Mouse (Mus musculus) kidney, postnatal 25 days (tissue): ENCODE results near the gene Crygd.
"Not testable (repeated sequence)": the region's sequence is repeated elsewhere in the genome, so short reads cannot be mapped to it uniquely, and the experiment has no call there.

Experiments used
- DNase-seq, 2 experiments: peaks; one replicate each; pipeline ENCODE4 v3.0.0; 2021; ENCODE audit warnings: mixed read lengths in 2 of 2

Gene Crygd

DNA sequence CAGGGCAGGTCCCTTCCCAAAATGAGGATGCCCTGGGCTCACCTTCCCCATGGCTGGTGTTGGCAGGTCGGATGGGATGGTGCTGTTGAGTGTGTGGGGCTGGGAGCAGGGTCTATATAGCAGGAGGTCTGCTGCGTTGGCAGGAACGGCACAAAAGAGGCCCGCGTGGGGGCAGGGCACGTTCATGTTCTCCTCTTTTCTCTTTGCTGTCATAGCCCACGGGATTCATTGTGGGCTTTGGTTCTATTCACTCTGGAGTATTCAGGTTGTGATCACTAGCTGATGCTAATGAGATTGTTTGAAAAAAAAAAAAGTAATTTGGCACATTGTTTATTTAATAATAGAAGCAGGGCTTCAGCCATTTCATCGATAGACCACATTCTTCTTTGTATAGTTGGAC, at the start of gene Crygd:
Crygd (minus strand) TSS at position 101 of the 400 bp plus-strand sequence.
- no peak for DNase-seq

DNA sequence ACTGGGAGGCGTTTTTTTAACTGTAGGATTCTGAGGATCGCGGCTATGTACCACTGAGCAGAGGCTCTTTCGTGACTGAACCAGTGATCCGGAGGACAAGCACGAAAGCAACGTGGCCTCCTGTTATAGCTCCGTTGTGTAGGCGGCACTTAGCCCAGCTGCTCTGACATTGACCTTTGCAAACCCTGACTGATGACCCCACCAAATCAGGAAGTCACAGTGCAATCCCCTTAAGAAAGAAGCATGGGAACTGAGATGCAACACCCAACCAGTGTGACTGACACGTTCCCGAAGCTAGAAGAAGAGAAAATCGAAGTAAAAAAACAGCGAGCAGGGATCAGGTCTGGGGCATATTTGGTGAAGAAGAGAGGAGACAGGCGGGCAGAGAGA, 49.5 kb upstream of the Crygd start:
- DNase-seq = peak in 1 of 2 experiments; percentile 22

- peak; percentile 80 to 85 for DNase-seq
Measured at GRCm38 (mm10) chr1:65112031-65112806, 49.0 kb upstream of the Crygd start.

GRCm38 (mm10) chr1:65109756-65110435, 46.6 kb upstream of the Crygd start:
- DNase-seq = no peak

- DNase-seq = no peak
Measured at GRCm38 (mm10) chr1:65109196-65109595, 45.9 kb upstream of the Crygd start.

- DNase-seq = no peak
Measured at GRCm38 (mm10) chr1:65107654-65108279, 44.5 kb upstream of the Crygd start.

- DNase-seq = no peak
Measured at GRCm38 (mm10) chr1:65103273-65103672, 40.0 kb upstream of the Crygd start, which contains the start of gene Cryga. TSS of gene Cryga (minus strand) at chr1:65103373.

- DNase-seq = no peak
Measured at GRCm38 (mm10) chr1:65096953-65097352, 33.7 kb upstream of the Crygd start.

GRCm38 (mm10) chr1:65091566-65091965, 28.3 kb upstream of the Crygd start:
- no peak for DNase-seq

DNA sequence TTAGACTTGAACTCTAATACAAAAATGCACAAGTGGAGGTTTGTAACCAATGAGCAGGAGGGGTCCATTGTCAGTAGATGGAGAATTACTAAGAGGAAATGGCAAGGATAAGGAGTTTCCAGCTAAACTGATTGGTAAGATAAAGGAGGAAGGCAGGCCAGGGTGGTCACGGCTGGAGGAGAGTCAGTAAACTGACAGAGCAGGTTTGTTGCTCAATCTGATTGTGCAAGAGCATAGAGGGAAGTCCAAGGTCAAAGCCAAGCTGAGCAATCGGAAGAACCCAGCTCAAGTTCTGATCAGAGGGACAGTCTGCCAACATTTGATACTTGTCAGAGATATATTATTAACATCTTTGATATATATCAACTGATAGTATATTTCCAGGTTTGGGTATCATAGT, 27.1 kb upstream of the Crygd start:
- DNase-seq = no peak

GRCm38 (mm10) chr1:65088567-65089356, 25.5 kb upstream of the Crygd start:
- DNase-seq = no peak

- DNase-seq = no peak
Measured at GRCm38 (mm10) chr1:65082188-65082587, 18.9 kb upstream of the Crygd start, which contains the start of gene Crygb. TSS of gene Crygb (minus strand) at chr1:65082288.

DNA sequence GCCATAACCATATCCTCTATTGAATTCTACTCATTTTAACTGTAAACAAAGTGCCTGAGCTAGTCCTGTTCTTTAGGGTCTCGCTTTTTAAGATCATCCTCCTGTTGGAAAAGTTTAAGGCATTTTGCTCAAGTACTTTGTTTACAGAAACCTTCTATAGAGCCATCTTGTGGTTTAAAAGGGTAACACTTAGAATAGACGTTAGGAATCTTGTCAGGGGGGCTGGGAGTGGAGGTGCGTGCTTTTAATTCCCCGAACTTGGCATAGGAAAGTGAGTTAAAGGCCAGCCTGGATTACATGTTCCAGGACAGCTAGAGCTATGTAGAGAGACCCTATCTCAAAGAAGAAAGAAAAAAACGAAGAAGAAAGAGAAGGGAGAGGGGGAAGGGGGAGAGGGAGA, 12.4 kb upstream of the Crygd start:
- no peak for DNase-seq

DNA sequence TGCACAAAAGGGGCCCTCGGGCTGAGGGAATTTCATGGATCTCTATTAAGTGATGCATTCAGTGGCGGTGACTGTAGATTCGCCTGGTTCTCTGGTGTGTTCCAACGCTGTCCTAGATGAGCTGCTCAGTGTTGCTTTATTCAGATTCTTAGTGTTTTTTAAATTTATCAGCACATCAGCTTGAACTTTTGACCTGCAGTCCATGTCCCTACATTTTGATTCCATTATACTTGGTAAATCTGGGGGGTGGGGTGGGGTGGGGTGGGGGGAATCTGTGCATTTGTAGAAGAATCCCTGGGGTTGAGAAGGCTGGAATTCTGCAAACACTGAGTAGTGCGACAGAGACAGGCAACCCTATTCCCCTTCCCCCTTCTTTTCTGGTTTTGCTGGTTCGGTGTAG, 10.3 kb upstream of the Crygd start, which contains the start of gene Crygc:
Crygc (minus strand) TSS at position 101 of the 400 bp plus-strand sequence.
- DNase-seq = no peak

GRCm38 (mm10) chr1:65067842-65068241, 4.6 kb upstream of the Crygd start:
- no peak for DNase-seq

DNA sequence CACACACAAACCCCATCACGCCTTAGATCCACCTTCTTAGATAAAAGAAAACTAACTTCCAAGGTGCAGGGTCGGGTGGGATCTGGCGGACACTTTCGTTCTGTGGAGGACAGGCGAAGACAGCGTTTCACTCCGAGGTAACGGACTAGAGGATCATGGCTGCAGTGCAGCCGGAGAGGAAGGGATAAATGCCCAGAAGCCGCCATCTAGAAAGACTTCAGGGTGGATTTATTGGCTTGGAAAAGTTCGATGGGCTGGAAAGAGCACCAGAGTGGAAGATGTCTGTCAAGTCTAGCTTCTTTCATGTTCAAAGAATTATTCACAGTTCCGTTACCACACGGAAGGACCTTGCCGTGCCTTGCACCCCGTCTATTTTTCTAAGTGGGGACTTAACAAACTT, 949 bp upstream of the Crygd start:
- DNase-seq = no peak

- DNase-seq = no peak
Measured at GRCm38 (mm10) chr1:65052140-65052539, 11.1 kb downstream of the Crygd start.

GRCm38 (mm10) chr1:65051696-65052095, 11.6 kb downstream of the Crygd start:
- no peak for DNase-seq

- not testable (repeated sequence) for DNase-seq
Measured at GRCm38 (mm10) chr1:65050952-65051351, 12.3 kb downstream of the Crygd start, which contains the start of gene Cryge. TSS of gene Cryge (minus strand) at chr1:65051149.

- peak; percentile 62 to 77 for DNase-seq
Measured at GRCm38 (mm10) chr1:65048781-65049180, 14.5 kb downstream of the Crygd start.

- DNase-seq = peak in 1 of 2 experiments; percentile 38
Measured at GRCm38 (mm10) chr1:65046401-65047109, 16.7 kb downstream of the Crygd start.

- DNase-seq = no peak
Measured at GRCm38 (mm10) chr1:65043433-65043832, 19.8 kb downstream of the Crygd start.
